Mouse (Mus musculus): ENCODE measurements around the gene Gm49387.

DNA sequence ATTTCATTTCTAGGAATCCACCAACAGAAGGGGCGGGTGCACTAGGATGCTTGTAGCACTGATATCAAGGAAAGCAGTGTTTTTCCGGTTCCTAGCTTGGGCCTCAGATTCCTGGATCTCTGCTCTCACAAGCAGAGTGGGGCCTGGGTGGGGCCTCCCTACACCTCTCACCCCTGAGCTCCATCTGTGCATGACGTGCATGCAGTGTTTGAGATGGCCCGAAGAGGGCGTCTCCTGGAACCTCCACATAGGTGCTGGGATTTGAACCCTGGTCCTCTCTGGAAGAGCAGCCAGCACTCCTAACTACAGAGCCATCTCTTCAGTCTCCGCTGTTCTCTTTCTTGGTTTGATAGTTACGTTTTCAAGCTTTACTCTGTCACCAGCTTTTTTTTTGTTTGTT is 85.7 kb downstream of the Gm49387 start:
- TF ChIP-seq CTCF (IDR thresholded peaks at IDR 0.05; ENCODE audit: extremely low read depth, insufficient read depth, low read length) (no peak), POLR2A (IDR thresholded peaks at IDR 0.05; ENCODE audit: extremely low read depth, insufficient read depth, low read length) (no peak)
